Mouse (Mus musculus): ENCODE data around the gene Ext2.
A peak's percentile ranks its signal among the peaks of the same experiment; 100 is the strongest.

The Ext2 gene

GRCm38 (mm10) chr2:93822045-93822749 lies at the start of gene Ext2:
Gene Ext2, minus strand, starts transcription at chr2:93822568.
- DNase-seq, result peak; percentile 92

DNA sequence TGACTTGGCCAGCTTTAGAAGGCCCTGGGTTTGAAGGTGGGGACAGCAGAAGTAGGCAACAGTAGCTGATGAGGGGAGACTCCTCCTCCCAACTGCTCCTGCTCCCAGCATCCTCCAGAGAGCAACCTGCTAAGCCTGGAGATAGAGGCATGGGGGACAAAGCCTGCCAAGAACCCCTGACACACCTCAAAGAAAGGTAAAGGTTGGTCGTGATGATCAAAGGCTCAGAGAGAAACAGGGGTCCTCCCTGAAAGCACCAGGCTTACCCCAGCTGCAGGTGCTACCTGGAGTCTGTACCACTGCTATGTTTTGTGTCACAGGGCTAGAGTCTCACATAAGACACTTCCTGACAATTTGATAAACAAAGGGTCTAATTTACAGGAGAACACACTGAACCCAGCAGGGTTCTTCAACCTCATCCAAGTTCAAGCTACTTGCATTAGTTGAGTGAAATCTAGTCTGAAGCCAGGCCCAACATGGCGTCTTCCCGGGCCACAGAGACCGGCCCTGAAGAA lies 49.1 kb upstream of the Ext2 start:
- no peak for DNase-seq

GRCm38 (mm10) chr2:93870842-93871241 lies 48.5 kb upstream of the Ext2 start:
- DNase-seq, result peak; percentile 89

- DNase-seq, result no peak
Observed at GRCm38 (mm10) chr2:93869107-93869600, 46.8 kb upstream of the Ext2 start, which contains the start of gene Accsl. Gene Accsl, minus strand, starts transcription at chr2:93869157.

GRCm38 (mm10) chr2:93868566-93868965 lies 46.2 kb upstream of the Ext2 start:
- DNase-seq, result no peak

DNA sequence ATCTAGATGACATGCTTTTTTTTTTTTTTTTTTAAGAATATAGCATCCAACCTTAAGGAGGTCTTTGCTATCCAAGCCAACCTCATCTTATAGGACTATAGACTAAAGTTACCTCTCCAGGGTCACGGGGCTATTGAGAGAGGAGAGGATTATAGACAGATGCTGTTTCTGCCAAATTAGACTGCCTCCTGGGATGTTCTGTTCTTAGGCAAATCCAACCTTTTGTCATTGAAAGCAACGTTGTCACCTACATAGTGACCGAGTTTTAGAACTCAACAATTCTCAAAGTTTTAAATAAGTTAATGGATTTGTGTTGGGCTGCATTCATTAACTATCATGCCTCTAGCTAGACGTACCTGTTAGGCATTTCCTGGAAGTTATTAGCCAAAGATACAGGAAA lies 40.9 kb upstream of the Ext2 start:
- DNase-seq, result no peak

GRCm38 (mm10) chr2:93858845-93859244 lies 36.5 kb upstream of the Ext2 start:
- no peak for DNase-seq

- no peak for DNase-seq
Observed at GRCm38 (mm10) chr2:93851303-93851702, 28.9 kb upstream of the Ext2 start.

DNA sequence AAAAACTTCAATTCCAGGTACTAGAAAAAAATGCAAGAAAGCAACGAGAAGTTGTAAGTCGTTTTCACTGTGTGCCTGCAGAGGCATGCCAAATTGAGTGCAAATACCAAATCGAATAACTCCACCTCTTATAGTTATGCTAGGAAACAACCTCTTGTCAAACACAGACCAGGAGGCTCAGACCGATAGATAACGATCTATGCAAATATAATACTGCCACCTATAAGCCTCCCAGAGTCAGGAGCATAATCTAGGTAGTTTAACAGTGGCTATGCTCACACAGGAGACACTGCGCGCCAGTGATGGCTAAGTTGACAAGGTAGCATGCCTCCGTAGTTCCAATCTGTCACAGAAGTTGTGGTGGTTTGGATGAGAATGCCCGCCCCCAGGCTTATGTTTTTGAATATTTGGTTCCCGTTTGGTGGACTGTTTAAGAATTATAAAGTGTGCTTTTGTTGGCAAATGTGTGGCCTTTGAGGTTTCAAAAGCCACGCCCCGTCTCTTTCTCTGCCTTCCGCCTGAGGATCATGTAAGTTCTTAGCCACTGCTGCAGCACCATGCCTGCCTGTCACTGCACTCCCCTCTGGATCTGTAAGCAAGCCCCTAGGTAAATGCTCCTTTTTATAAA lies 28.1 kb upstream of the Ext2 start:
- DNase-seq, result no peak

- DNase-seq, result peak; percentile 91
Observed at GRCm38 (mm10) chr2:93849505-93850089, 27.2 kb upstream of the Ext2 start, which contains the start of gene Accs. Gene Accs, minus strand, starts transcription at chr2:93849943.

DNA sequence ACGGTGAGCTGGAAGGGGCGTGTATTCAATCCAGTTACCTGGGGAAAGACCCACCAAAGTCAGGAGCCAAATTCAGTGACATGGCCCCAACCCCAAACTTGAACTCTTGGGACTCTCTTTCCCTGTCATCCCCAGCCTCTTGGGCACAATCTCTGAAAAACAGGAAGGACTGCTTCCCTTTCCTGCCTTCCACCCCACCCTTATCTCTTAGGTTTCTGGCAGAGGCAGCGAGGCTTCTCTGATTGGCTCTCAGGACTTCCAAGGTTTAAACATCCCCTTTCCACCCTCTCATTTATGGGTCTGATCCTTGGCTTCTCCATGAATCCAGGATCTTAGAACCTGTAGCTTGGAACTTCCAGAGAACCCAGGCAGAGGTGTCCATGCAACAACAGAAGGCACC lies 19.0 kb upstream of the Ext2 start:
- DNase-seq, result no peak

GRCm38 (mm10) chr2:93840109-93840508 lies 17.7 kb upstream of the Ext2 start:
- DNase-seq, result no peak

DNA sequence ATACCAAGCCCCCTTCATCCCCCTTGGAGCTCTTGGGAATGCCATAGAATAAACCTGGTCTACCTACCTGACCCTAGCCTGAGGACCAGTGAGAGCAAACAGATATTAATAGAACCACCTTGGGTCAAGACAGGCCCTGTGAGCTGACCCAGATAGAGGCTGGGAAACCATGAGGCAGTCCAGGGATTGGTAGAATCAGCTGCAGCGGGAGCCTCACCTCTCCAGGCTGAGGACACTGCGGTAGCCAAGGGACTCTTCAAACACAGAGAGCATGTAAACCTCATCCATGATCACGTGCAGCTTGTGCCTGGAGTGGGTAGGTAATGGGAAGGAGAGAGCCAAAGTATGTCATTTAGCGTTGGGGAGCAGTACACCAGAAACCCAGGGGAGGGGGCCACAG lies 16.6 kb upstream of the Ext2 start:
- DNase-seq, result no peak

DNA sequence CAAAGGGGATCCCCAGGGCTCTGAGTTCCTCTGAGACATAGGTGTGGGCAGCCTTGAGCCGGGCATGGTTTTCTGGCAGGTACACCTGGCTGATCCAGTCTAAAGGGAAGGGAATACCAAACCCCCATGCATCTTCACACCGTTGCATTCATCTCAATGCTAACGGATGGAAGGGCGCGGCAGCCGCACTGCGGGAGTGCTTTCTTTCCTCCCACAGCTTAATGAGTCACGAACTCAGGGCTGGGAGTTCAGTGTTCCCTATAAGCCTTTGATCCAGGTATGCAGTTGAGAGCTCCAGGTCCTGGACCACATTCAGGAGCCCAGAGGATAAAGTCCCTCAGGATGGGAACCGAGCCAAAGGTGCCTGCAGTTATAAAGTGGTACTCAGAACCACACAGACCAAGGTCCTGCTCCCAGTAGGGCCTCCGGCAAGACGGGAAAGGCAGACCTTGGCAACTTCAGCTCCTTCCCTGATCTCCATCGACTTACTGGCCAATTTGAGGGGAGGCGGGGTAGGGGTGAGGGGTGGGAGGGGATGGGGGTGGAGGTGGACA lies 13.9 kb upstream of the Ext2 start:
- DNase-seq, result no peak

DNA sequence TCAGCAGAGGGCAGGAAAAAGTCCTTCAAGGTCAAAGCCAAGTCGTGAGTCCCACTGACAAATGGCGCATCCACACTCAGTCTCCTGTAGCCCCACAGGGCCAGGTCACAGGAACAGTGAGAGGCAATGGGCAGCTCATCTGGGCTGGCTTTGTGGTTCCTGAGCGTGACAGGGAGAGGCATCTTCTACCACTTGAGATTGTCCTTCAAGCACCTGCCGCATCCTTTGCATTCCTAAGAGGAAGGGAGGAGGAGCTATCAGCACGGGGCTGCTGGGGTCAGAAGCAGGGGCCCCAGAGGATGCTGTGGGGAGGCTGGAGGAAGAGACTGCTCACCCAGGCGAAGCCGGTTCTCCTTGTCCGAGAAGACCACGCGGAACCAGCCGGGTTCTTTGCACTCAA lies 13.2 kb upstream of the Ext2 start:
- no peak for DNase-seq

DNA sequence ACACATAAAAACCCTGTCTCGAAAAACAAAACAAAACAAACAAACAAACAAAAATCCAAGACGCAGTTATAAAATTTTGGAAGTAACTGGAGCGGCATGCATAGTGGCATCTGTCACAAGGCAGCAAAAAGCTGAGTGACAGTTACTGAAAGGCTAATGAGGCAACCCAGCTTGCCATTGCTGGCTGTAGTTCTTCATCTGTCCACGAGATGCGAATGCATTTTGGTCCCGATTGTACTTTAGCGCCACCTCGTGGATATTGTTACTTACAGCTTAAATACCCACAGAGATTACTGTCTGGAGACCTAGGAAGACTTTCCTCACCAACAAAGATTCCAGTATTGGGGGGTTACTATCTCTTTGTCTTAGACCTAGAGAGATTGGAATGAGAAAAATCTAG lies 1.2 kb upstream of the Ext2 start:
- DNase-seq, result peak; percentile 90

- DNase-seq, result no peak
Observed at GRCm38 (mm10) chr2:93817791-93818190, 4.6 kb downstream of the Ext2 start.

- no peak for DNase-seq
Observed at GRCm38 (mm10) chr2:93813343-93813742, 9.0 kb downstream of the Ext2 start.

DNA sequence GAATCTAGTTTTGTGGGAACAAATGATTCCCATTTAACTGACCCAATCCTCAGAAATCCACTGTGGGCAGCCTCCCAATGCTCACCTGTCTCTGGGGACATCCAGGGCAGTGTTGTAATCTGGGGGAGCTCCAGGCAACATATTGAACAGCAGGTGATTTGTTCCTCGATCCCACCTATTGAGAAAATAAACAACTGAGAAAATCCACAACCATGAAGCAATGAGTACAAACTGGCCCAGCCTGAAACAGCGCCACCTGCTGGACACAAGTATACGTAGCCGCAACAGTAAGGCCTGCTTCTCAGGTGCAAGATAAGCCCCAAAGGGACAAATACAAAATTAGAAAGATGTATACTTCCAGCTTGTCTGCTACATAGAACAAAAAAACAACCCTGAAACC lies 10.6 kb downstream of the Ext2 start:
- DNase-seq, result peak; percentile 70

GRCm38 (mm10) chr2:93809931-93810330 lies 12.4 kb downstream of the Ext2 start:
- DNase-seq, result peak; percentile 68

GRCm38 (mm10) chr2:93808071-93808470 lies 14.3 kb downstream of the Ext2 start:
- DNase-seq, result no peak

- no peak for DNase-seq
Observed at GRCm38 (mm10) chr2:93807440-93807839, 14.9 kb downstream of the Ext2 start.

DNA sequence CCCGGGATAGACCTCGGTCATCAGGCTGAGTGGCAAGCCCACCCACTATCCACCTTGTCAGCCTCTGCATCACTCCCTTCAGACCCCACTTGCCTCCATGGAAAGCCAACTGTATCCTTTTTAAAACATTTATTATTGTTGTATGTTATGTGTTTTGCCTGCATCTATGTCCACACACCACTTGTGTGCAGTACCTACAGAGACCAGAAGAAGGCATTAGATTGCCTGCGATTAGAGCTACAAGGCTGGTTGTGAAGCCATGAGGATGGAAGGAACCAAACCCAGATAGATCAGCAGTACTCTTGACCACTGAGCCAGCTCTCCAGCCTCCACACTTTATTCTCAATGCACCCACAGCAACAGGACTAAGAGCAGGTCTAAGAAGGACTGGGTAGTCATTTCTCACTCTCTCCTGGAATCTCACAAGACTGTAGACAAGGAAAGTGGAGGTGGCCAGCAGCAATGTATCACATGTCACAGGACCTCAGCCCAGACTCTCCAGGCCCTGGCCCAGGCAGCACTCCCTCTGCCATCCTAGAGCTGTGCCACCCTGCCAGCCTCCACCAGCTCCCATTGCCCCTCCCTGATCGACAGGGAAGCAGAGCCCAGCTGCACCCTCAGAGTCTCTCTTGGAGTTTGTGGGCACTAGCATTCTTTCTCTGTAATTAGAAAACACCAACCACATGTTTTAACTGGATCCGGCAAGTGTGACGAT lies 15.7 kb downstream of the Ext2 start:
- no peak for DNase-seq
